Mouse (Mus musculus) midbrain, embryonic 15.5 days (tissue): Measurements from ENCODE around the gene Slc17a5. TPM values are rescaled to one million over a fixed set of nuclear protein-coding genes. Genes with fewer than 3 reads are reported as not detected.

ENCODE experiments used
- ATAC-seq: fragments of 200-750 bp; cut with Nextera tagmentation; replicated peaks from 2 replicates; pipeline ENCODE4 v1.8.0; 2017; ENCODE audit warnings: moderate TSS enrichment
- H3K27ac ChIP-seq: fragments of 300-500 bp; sonication (generic); 2 replicates; pipeline ENCODE4 v1.5.1; 2015; ENCODE audit warnings: mild to moderate bottlenecking, inconsistent platforms
- H3K27me3 ChIP-seq: fragments of 300-500 bp; sonication (generic); replicated peaks from 2 replicates; pipeline ENCODE4 v1.6.1; 2015; ENCODE audit warnings: inconsistent platforms
- H3K36me3 ChIP-seq: fragments of 300-500 bp; sonication (generic); replicated peaks from 2 replicates; pipeline ENCODE4 v1.6.1; 2015; ENCODE audit warnings: inconsistent platforms
- H3K4me1 ChIP-seq: fragments of 300-500 bp; sonication (generic); 2 replicates; pipeline ENCODE4 v1.6.1; 2015; ENCODE audit warnings: inconsistent platforms
- H3K4me2 ChIP-seq: fragments of 300-500 bp; sonication (generic); 2 replicates; pipeline ENCODE4 v1.6.1; 2015; ENCODE audit warnings: inconsistent platforms, mild to moderate bottlenecking, moderate library complexity
- H3K4me3 ChIP-seq: fragments of 300-500 bp; sonication (generic); 2 replicates; pipeline ENCODE4 v1.5.1; 2015; ENCODE audit warnings: mild to moderate bottlenecking, inconsistent platforms
- H3K9ac ChIP-seq: fragments of 300-500 bp; sonication (generic); 2 replicates; pipeline ENCODE4 v1.6.1; 2015; ENCODE audit warnings: mild to moderate bottlenecking, inconsistent platforms
- H3K9me3 ChIP-seq: fragments of 300-500 bp; sonication (generic); 2 replicates; pipeline ENCODE4 v1.6.1; 2016; ENCODE audit warnings: inconsistent platforms
- WGBS: fragments of 180-500 bp; shearing (Covaris S2); methylation state at CpG from one replicate; pipeline ENCODE4 v1.1.7; 2015; ENCODE audit warnings: mixed read lengths; 5-methylcytosine and 5-hydroxymethylcytosine counted together
- polyA plus RNA-seq: library from polyadenylated mRNA; unstranded; fragments of >200 nt; fragmentation: Nextera tagmentation; extraction: Ambion mirVana; gene quantifications from 2 replicates; pipeline ENCODE4 v1.2.1, GENCODE M21; 2015

Slc17a5 gene
- polyA plus RNA-seq, 1 experiment from 2014 or later: 17.8 TPM

DNA sequence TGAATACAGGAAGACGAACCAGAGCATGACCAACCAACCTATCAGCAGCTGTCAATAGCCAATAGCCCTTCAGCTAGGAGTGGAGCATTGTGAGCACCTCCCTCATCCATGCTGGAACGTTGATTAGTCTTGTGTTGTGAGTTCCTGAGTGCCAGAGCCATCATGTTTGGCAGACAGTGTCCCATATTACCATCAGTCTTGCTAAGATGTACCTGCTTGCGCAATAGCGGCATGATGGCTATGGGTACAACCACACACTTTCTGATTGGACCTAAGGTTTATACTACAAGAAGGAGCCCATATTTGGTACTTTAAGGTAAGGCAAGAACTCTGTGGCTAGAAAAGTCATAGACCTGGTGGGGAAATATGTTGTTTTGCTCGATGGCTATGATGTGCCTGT is 76.1 kb downstream of the Slc17a5 start:
- Histone ChIP-seq H3K36me3 (0 out of 2 replicates have a peak, but pooled peaks cover 4% of the 10 kb centered on the region), H3K27me3 (no peaks in the 10 kb centered on the region), H3K4me2 (no peak overlapping the region), H3K9ac (no peak overlapping the region), H3K4me1 (no peaks in the 10 kb centered on the region), H3K27ac (no peak overlapping the region), H3K4me3 (no peak overlapping the region), H3K9me3 (no peaks in the 10 kb centered on the region)
- no peak for ATAC-seq
- WGBS: 96% methylated on average over 5 of the region's 5 CpGs

DNA sequence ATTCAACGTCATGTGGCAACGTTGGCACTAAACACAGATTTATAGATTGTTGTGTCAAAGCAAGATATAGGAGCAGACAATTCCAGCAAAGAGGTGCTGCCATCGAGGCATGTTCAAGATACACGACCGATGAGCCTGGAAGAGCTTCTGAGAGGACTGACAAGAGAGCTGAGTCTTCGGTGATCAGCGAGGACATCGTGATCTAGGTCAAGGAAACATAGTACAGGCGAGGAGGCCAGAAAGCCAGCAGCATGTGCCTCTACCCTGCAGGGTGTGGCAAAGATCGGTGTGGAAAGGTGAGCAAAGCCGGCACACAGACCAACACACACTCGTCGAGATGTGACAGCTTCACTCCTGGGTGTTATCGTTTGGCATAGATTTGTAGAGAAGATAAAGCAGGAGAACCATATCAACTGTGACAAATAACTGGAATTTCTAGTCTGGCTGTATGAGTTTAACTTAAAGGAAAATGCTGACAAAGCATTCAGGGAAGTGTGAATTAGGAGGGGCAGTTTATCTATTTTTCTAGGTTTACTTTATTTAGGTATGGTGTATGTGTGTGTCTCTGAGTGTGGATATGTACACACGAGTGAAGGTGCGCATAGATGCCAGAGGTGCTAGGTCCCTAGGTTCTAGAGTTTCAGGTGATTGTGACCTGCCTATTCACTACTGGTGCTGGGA is 79.6 kb downstream of the Slc17a5 start:
- Histone ChIP-seq H3K36me3 (0 out of 2 replicates have a peak, but pooled peaks cover 4% of the 10 kb centered on the region), H3K9ac (no peak overlapping the region), H3K27me3 (no peaks in the 10 kb centered on the region), H3K4me1 (peaks cover 12% of the 10 kb centered on the region), H3K27ac (no peak overlapping the region), H3K4me3 (no peak overlapping the region), H3K4me2 (no peak overlapping the region), H3K9me3 (no peaks in the 10 kb centered on the region)
- 93% methylated on average over 16 of the region's 16 CpGs for WGBS
- ATAC-seq: no peak

DNA sequence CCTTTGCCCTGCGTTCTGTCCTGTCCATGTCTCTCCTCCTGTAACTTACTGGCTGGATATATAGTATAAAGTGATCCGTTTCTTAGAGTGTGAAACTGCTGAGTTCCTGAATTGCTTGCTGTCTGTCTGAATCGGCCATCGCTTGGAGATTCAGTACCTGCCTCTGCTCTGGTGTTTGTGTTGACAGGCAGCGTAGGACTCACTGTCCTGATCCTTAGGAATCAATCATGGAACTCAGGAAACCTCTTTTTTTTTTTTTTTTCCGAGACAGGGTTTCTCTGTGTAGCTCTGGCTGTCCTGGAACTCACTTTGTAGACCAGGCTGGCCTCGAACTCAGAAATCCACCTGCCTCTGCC is 81.1 kb downstream of the Slc17a5 start:
- Histone ChIP-seq H3K4me2 (0 out of 2 replicates have a peak overlapping the region, but pooled peaks have one; percentile 7), H3K36me3 (0 out of 2 replicates have a peak, but pooled peaks cover 4% of the 10 kb centered on the region), H3K9me3 (no peaks in the 10 kb centered on the region), H3K4me3 (no peak overlapping the region), H3K27me3 (no peaks in the 10 kb centered on the region), H3K27ac (no peak overlapping the region), H3K9ac (no peak overlapping the region), H3K4me1 (peaks cover 23% of the 10 kb centered on the region)
- whole genome bisulfite sequencing: 92% methylated on average over 7 of the region's 7 CpGs
- ATAC-seq: no peak

DNA sequence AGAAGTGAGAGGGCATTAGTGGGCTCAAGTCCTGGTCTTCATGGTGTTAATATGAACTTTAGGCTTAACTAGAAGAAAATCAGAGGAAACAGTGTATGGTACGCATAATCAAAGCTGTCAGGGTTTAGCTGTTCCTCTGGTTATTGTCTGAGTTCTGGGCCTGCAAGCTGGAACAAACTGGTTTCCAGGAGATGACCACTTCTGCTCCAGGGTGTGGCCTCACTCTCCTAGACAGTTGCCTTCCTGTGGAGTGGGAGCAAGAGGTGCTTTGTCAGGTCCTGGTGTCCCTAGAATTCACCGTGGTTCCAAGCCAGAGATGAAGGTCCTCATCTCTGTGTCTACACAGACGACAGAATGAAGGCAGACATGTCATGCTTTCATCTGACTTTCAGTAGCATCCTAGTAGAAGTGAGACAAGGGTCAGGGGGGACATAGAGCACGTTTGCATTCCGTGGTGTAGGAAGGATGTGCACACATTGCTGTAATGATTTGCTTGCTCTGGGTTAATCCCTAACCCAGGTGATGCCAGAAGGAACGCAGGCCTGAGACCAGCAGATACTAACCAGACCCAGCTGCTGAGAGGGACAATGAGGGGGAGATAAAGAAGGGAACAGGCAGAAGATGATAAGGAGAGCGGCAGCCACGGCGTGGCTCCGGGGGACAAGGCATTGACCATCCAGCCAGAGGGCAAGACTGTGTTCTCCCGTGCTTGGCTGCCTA is 81.7 kb downstream of the Slc17a5 start:
- Histone ChIP-seq H3K4me1 (peaks cover 23% of the 10 kb centered on the region), H3K27me3 (no peaks in the 10 kb centered on the region), H3K9me3 (no peaks in the 10 kb centered on the region), H3K4me3 (no peak overlapping the region), H3K27ac (no peak overlapping the region), H3K4me2 (peak overlapping the region; percentile 7; the same call in 1 of the 2 replicates), H3K36me3 (0 out of 2 replicates have a peak, but pooled peaks cover 4% of the 10 kb centered on the region), H3K9ac (no peak overlapping the region)
- no peak for ATAC-seq
- WGBS: 65% methylated on average over 11 of the region's 11 CpGs

DNA sequence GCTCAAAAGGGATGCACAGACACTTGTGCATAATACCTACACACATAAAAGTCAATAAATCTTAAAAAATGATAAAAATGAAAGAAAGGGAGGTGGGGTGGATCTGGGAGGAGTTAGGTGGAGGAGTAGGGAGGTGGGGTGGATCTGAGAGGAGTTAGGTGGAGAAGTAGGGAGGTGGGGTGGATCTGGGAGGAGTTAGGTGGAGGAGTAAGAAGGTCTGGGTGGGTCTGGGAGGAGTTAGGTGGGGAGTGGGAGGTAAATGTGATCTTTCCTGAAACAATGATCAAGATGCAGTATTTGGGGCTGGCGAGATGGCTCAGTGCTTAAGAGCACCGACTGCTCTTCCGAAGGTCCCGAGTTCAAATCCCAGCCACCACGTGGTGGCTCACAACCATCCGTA is 82.6 kb downstream of the Slc17a5 start:
- no peak for ATAC-seq
- H3K9me3 ChIP-seq: no peaks in the 10 kb centered on the region
- 97% methylated on average over 6 of the region's 6 CpGs for WGBS
- no peak overlapping the region for H3K9ac ChIP-seq
- 0 out of 2 replicates have a peak, but pooled peaks cover 4% of the 10 kb centered on the region for H3K36me3 ChIP-seq
- H3K27me3 ChIP-seq: no peaks in the 10 kb centered on the region
- H3K27ac ChIP-seq: no peak overlapping the region
- H3K4me1 ChIP-seq: peaks cover 23% of the 10 kb centered on the region
- H3K4me2 ChIP-seq: peak overlapping the region; percentile 51
- H3K4me3 ChIP-seq: no peak overlapping the region

DNA sequence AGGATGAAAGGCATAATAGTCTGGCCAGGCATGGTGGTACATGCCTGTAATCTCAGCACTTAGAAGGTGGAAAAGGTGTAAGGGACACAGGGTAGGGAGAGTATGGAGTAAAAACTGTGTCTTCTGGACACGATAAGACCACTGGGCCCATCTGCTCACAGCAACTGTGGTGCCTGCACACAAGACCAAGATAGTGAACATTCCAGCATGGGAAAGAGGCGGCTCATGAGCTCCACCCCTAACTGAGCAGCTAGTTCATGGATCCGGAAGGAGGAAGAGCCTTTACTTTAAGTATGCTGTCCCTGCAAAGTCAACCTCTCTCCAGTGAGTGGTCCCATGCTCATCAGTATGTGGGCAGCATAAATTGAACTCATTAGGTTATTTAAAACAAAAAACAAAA is 83.2 kb downstream of the Slc17a5 start:
- Histone ChIP-seq H3K4me3 (peak overlapping the region; percentile 35), H3K27ac (peak overlapping the region; percentile 93), H3K4me2 (peak overlapping the region; percentile 51), H3K36me3 (0 out of 2 replicates have a peak, but pooled peaks cover 4% of the 10 kb centered on the region), H3K9ac (0 out of 2 replicates have a peak overlapping the region, but pooled peaks have one; percentile 46), H3K9me3 (no peaks in the 10 kb centered on the region), H3K4me1 (peaks cover 23% of the 10 kb centered on the region), H3K27me3 (no peaks in the 10 kb centered on the region)
- WGBS: 75% methylated on average over 3 of the region's 3 CpGs
- 0 out of 2 replicates have a peak, but pooled peaks have one; percentile 10 for ATAC-seq

DNA sequence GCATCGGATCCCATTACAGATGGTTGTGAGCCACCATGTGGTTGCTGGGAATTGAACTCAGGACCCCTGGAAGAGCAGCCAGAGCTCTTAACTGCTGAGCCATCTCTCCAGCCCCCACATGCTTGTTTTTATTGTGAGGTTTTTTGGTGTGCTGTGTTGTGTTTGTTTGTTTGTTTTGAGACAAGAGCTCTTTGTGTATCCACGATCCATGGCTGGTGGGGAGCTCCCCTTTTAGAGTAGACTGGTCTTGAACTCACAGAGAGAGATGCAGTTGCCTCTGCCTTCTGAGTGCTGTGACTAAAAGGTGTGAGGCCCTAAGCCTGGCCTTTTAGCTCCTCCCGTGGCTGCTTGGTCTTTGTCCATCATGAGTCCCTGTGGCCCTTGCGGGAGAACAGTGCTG is 83.7 kb downstream of the Slc17a5 start:
- Histone ChIP-seq H3K27ac (peak overlapping the region; percentile 93), H3K27me3 (no peaks in the 10 kb centered on the region), H3K4me3 (peak overlapping the region; percentile 35), H3K4me1 (peaks cover 23% of the 10 kb centered on the region), H3K9ac (peak overlapping the region; percentile 46; the same call in 1 of the 2 replicates), H3K4me2 (peak overlapping the region; percentile 51), H3K36me3 (0 out of 2 replicates have a peak, but pooled peaks cover 4% of the 10 kb centered on the region), H3K9me3 (no peaks in the 10 kb centered on the region)
- peak; percentile 3; the same call in 1 of the 2 replicates for ATAC-seq
- WGBS: 52% methylated on average over 4 of the region's 4 CpGs

DNA sequence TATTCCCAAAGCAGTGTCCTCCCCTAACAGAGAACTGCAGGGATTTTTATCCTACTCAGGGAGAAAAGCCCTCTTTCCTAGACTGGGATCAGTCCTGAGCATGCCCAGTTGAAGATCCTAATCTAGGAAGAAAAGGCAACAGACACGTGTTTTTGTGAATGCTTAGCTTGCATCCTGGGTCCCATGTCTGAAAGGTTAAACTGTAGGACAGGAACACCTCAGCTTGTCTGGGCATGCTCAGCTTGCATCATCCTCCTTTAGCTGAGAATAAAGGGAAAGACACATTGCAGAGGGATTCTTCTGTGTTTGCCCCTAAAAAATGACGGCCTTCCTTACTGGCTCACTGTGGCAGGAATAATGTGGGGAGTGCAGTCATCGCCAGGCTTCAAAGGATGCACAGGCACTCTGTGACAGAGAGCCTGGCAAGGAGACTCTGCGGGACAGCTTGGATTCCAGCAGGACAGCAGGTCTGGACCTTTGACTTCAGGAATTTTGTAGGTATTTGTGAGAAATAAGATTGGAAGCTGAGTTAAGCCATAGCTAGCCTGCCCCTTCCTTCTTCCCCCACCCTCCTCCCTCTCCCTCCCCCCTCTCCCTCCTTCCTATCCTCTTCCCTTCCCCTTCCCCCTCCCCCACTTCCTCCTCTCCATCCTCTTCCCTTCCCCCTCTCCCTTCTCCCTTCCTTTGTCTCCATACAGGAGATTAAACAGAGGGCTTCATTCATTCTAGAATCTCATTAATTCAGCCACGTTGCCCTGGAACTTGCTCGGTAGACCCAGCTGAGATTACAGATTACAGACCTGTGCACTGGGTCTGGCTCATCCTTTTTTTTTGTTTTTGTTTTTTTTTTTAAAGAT is 84.4 kb downstream of the Slc17a5 start:
- no peaks in the 10 kb centered on the region for H3K9me3 ChIP-seq
- no peaks in the 10 kb centered on the region for H3K27me3 ChIP-seq
- peak overlapping the region; percentile 93 for H3K27ac ChIP-seq
- peak overlapping the region; percentile 35 for H3K4me3 ChIP-seq
- peak overlapping the region; percentile 46 for H3K9ac ChIP-seq
- H3K36me3 ChIP-seq: no peaks in the 10 kb centered on the region
- H3K4me2 ChIP-seq: peak overlapping the region; percentile 51
- peaks cover 23% of the 10 kb centered on the region for H3K4me1 ChIP-seq
- ATAC-seq: peak; percentile 85
- 1% methylated on average over 6 of the region's 6 CpGs for WGBS

DNA sequence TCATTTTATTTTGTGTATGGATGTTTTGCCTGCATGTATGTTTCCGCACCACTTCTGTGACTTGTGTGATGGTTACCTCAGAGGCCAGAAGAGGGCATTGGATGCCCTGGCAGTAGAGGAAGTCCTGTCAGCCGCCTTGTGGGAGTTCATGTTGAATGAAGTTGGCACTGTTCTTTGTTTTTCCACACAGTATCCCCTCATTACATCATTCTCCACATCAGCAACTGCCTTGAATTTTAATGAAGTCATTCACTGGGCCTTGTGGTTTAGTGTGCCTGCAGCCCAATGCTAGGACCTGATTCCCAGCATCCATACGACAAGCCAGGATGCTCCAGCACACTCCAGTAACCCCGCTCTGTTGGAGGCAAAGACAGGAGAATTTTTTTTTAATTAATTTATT is 86.6 kb downstream of the Slc17a5 start:
- ATAC-seq: no peak
- H3K27ac ChIP-seq: no peak overlapping the region
- H3K9ac ChIP-seq: no peak overlapping the region
- peaks cover 20% of the 10 kb centered on the region for H3K4me1 ChIP-seq
- H3K9me3 ChIP-seq: no peaks in the 10 kb centered on the region
- H3K36me3 ChIP-seq: no peaks in the 10 kb centered on the region
- no peak overlapping the region for H3K4me2 ChIP-seq
- no peak overlapping the region for H3K4me3 ChIP-seq
- no peaks in the 10 kb centered on the region for H3K27me3 ChIP-seq
- 66% methylated on average over 4 of the region's 4 CpGs for WGBS

DNA sequence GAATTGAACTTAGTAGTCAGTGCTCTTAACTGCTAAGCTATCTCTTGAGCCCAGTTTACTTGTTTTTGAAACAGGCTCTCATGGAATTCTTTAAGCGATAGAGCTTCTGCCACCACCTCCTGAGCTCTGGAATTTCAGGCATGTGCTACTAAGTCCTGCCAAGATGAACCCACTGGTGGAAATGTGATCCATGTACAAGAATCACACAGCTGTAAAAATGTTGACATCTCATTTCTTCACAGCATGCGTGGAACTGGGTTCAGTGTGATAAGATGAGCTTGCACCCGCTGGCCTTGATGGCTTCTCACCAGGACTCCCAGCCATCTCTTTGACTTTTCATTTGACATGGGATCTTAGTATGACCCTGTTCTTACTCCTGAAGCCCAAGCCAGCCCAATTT is 87.5 kb downstream of the Slc17a5 start:
- Histone ChIP-seq H3K4me2 (no peak overlapping the region), H3K36me3 (no peaks in the 10 kb centered on the region), H3K27me3 (no peaks in the 10 kb centered on the region), H3K9ac (no peak overlapping the region), H3K9me3 (no peaks in the 10 kb centered on the region), H3K4me3 (no peak overlapping the region), H3K27ac (no peak overlapping the region), H3K4me1 (peaks cover 14% of the 10 kb centered on the region)
- 88% methylated on average over 3 of the region's 3 CpGs for WGBS
- no peak for ATAC-seq

DNA sequence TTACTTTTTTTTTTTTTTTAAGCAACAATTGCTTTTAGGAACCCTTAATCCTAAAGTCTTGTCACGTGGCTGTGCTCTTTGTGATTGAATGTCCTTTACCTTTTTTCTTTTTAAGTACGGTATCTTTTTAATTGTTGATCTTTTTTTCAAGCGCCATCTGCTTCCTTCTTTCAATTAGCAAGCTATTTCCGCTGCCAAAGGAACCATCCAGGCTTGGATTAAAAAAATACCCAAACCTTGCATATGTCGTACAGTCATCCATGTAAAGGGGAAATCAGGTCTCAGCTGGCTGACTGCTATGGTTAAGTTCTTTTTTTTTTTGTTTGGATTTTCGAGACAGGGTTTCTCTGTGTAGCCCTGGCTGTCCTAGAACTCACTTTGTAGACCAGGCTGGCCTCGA is 94.7 kb downstream of the Slc17a5 start:
- 80% methylated on average over 7 of the region's 7 CpGs for WGBS
- no peaks in the 10 kb centered on the region for H3K4me1 ChIP-seq
- H3K4me3 ChIP-seq: no peak overlapping the region
- H3K9ac ChIP-seq: no peak overlapping the region
- no peak for ATAC-seq
- H3K9me3 ChIP-seq: no peaks in the 10 kb centered on the region
- H3K4me2 ChIP-seq: no peak overlapping the region
- H3K27me3 ChIP-seq: no peaks in the 10 kb centered on the region
- no peaks in the 10 kb centered on the region for H3K36me3 ChIP-seq
- H3K27ac ChIP-seq: no peak overlapping the region

DNA sequence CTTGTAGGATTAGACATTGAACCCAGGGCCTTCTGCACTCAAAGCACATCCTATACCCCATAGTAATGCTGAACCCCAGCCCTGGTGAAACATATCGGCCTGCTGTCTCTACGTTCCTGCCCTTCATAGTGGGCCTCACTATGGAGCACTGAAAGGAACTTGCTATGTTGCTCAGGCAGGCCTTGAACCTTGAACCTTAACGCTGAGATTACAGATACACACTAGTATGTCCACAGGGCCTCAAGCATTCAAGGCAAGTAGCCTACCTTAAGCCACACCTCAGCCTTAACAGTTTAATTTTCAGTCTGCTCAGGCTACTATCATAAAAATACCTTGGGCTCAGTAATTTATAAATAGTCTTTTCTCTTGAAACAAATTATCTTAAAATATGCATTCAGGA is 95.6 kb downstream of the Slc17a5 start:
- no peaks in the 10 kb centered on the region for H3K27me3 ChIP-seq
- H3K4me1 ChIP-seq: no peaks in the 10 kb centered on the region
- H3K27ac ChIP-seq: no peak overlapping the region
- no peak overlapping the region for H3K4me3 ChIP-seq
- WGBS: 91% methylated on average over 3 of the region's 3 CpGs
- no peak for ATAC-seq
- H3K4me2 ChIP-seq: no peak overlapping the region
- H3K9me3 ChIP-seq: no peaks in the 10 kb centered on the region
- no peak overlapping the region for H3K9ac ChIP-seq
- no peaks in the 10 kb centered on the region for H3K36me3 ChIP-seq
